Mouse (Mus musculus) G1E (cell line): ENCODE measurements around the gene Atf6b.

Source experiments
- CTCF ChIP-seq: IDR thresholded peaks from 2 replicates; pipeline ENCODE4 v1.5.1; 2012; ENCODE audit warnings: low read depth, low read length, inconsistent platforms, mixed read lengths
- GATA1 ChIP-seq: IDR thresholded peaks from 2 replicates; pipeline ENCODE4 v1.6.1; 2012; ENCODE audit warnings: borderline replicate concordance, low read length, inconsistent platforms, mixed read lengths
- POLR2AphosphoS5 ChIP-seq: IDR thresholded peaks from 2 replicates; pipeline ENCODE4 v1.6.1; 2012; ENCODE audit warnings: low read depth, low read length, inconsistent platforms; ENCODE audit not compliant: insufficient replicate concordance
- TAL1 ChIP-seq: conservative IDR thresholded peaks from 2 replicates; pipeline ENCODE4 v1.6.1; 2012; ENCODE audit warnings: low read depth, low read length, inconsistent platforms, mixed read lengths

GRCm38 (mm10) chr17:34640778-34641601 is 6.0 kb upstream of the Atf6b start:
- no peak for TF ChIP-seq GATA1
- no peak for TF ChIP-seq CTCF
- TF ChIP-seq TAL1 = no peak
- no peak for TF ChIP-seq POLR2AphosphoS5
